Mouse (Mus musculus) E14TG2a.4 (cell line): Measurements from ENCODE around the gene Parp6.

Experiments
- CTCF ChIP-seq: conservative IDR thresholded peaks from 2 replicates; pipeline ENCODE4 v1.5.1; 2014; ENCODE audit warnings: low read length
- NANOG ChIP-seq: IDR thresholded peaks from 2 replicates; pipeline ENCODE4 v1.6.1; 2014; ENCODE audit warnings: borderline replicate concordance, low read length, mixed read lengths

GRCm38 (mm10) chr9:59577401-59577800, 39.7 kb upstream of the Parp6 start:
- TF ChIP-seq NANOG (no peak), CTCF (no peak)
